Mouse (Mus musculus) intestine, postnatal 0 days (tissue): Measurements from ENCODE around the gene Tpgs1. TPM values are rescaled to one million over a fixed set of nuclear protein-coding genes. Genes with fewer than 3 reads are reported as not detected.

Experiments
- ATAC-seq: fragments of 200-750 bp; cut with Nextera tagmentation; 2 replicates; pipeline ENCODE4 v1.8.0; 2017; ENCODE audit warnings: mild to moderate bottlenecking, moderate TSS enrichment, moderate library complexity
- H3K27ac ChIP-seq: fragments of 300-500 bp; sonication (generic); 2 replicates; pipeline ENCODE4 v1.5.1; 2014; ENCODE audit warnings: mild to moderate bottlenecking, low read depth, low read length, moderate library complexity
- H3K27me3 ChIP-seq: fragments of 300-500 bp; sonication (generic); replicated peaks from 2 replicates; pipeline ENCODE4 v1.6.1; 2014; ENCODE audit warnings: low read length, mixed read lengths; ENCODE audit not compliant: control insufficient read depth, insufficient read depth
- H3K36me3 ChIP-seq: fragments of 300-500 bp; sonication (generic); 2 replicates; pipeline ENCODE4 v1.6.1; 2014; ENCODE audit warnings: mild to moderate bottlenecking, moderate library complexity; ENCODE audit not compliant: control insufficient read depth, insufficient read depth
- H3K4me1 ChIP-seq: fragments of 300-500 bp; sonication (generic); replicated peaks from 2 replicates; pipeline ENCODE4 v1.6.1; 2014; ENCODE audit warnings: antibody characterized with exemption, low read length, mixed read lengths; ENCODE audit not compliant: control insufficient read depth, insufficient read depth
- H3K4me2 ChIP-seq: fragments of 300-500 bp; sonication (generic); replicated peaks from 2 replicates; pipeline ENCODE4 v1.6.1; 2014; ENCODE audit warnings: low read depth, mild to moderate bottlenecking, moderate library complexity
- H3K4me3 ChIP-seq: fragments of 300-500 bp; sonication (generic); 2 replicates; pipeline ENCODE4 v1.5.1; 2014; ENCODE audit warnings: low read depth, low read length
- H3K9ac ChIP-seq: fragments of 300-500 bp; sonication (generic); 2 replicates; pipeline ENCODE4 v1.6.1; 2014; ENCODE audit warnings: mild to moderate bottlenecking, low read depth, low read length
- H3K9me3 ChIP-seq: fragments of 300-500 bp; sonication (generic); 2 replicates; pipeline ENCODE4 v1.6.1; 2016; ENCODE audit warnings: mixed run types; ENCODE audit not compliant: control insufficient read depth
- CTCF ChIP-seq: sonication (generic); IDR thresholded peaks from 2 replicates; pipeline ENCODE4 v1.5.1; 2016; ENCODE audit warnings: low read depth, mild to moderate bottlenecking, control low read depth, antibody characterized with exemption, moderate library complexity
- WGBS: fragments of 180-500 bp; shearing (Covaris S2); extraction: QIAGEN DNeasy Blood & Tissue Kit; methylation state at CpG from one replicate; pipeline ENCODE4 v1.1.7; 2014; 5-methylcytosine and 5-hydroxymethylcytosine counted together
- polyA plus RNA-seq: library from polyadenylated mRNA; unstranded; fragments of >200 nt; fragmentation: Nextera tagmentation; extraction: Ambion mirVana; gene quantifications from 2 replicates; pipeline ENCODE4 v1.2.1, GENCODE M21; 2015

The Tpgs1 gene
- polyA plus RNA-seq, 1 experiment from 2014 or later: 47.6 TPM

- H3K9ac ChIP-seq: peak overlapping the region; percentile 26; the same call in 1 of the 2 replicates
- TF ChIP-seq CTCF: no peak
- WGBS: 63% methylated on average over 5 of the region's 5 CpGs
- no peak for ATAC-seq
- peak overlapping the region; percentile 79 for H3K4me2 ChIP-seq
- H3K4me3 ChIP-seq: peak overlapping the region; percentile 85; the same call in 1 of the 2 replicates
- H3K36me3 ChIP-seq: peaks cover 28% of the 10 kb centered on the region
- peaks cover 10% of the 10 kb centered on the region for H3K4me1 ChIP-seq
- no peaks in the 10 kb centered on the region for H3K27me3 ChIP-seq
- no peak overlapping the region; the same call in 1 of the 2 replicates for H3K27ac ChIP-seq
- H3K9me3 ChIP-seq: no peaks in the 10 kb centered on the region
Observed at GRCm38 (mm10) chr10:79705951-79706350, 36.8 kb downstream of the Tpgs1 start.

- Histone ChIP-seq H3K27ac (peak overlapping the region; percentile 50), H3K27me3 (no peaks in the 10 kb centered on the region), H3K9me3 (no peaks in the 10 kb centered on the region), H3K36me3 (peaks cover 34% of the 10 kb centered on the region), H3K9ac (0 out of 2 replicates have a peak overlapping the region, but pooled peaks have one; percentile 26), H3K4me3 (no peak overlapping the region), H3K4me2 (peak overlapping the region; percentile 79), H3K4me1 (peaks cover 7% of the 10 kb centered on the region)
- WGBS: 71% methylated on average over 5 of the region's 5 CpGs
- ATAC-seq: no peak
- TF ChIP-seq CTCF: no peak
Observed at GRCm38 (mm10) chr10:79706406-79707094, 37.4 kb downstream of the Tpgs1 start.

GRCm38 (mm10) chr10:79707162-79707561 is 38.0 kb downstream of the Tpgs1 start:
- no peak for ATAC-seq

GRCm38 (mm10) chr10:79707759-79708158 is 38.6 kb downstream of the Tpgs1 start:
- Histone ChIP-seq H3K9me3 (no peaks in the 10 kb centered on the region), H3K9ac (no peak overlapping the region), H3K4me1 (peaks cover 7% of the 10 kb centered on the region), H3K4me2 (no peak overlapping the region), H3K36me3 (peaks cover 38% of the 10 kb centered on the region), H3K27ac (peak overlapping the region; percentile 50; the same call in 1 of the 2 replicates), H3K4me3 (no peak overlapping the region), H3K27me3 (no peaks in the 10 kb centered on the region)
- ATAC-seq: peak; percentile 11; the same call in 1 of the 2 replicates
- TF ChIP-seq CTCF: no peak
- 37% methylated on average over 4 of the region's 4 CpGs for WGBS

More at GRCm38 (mm10) chr10:79707162-79707561, 38.0 kb downstream of the Tpgs1 start:
- no peaks in the 10 kb centered on the region for H3K27me3 ChIP-seq
- peak overlapping the region; percentile 50 for H3K27ac ChIP-seq
- no peak overlapping the region for H3K4me2 ChIP-seq
- peaks cover 38% of the 10 kb centered on the region for H3K36me3 ChIP-seq
- peaks cover 7% of the 10 kb centered on the region for H3K4me1 ChIP-seq
- TF ChIP-seq CTCF: no peak
- 65% methylated on average over 1 of the region's 1 CpGs for WGBS
- no peaks in the 10 kb centered on the region for H3K9me3 ChIP-seq
- H3K4me3 ChIP-seq: no peak overlapping the region
- H3K9ac ChIP-seq: no peak overlapping the region

- ATAC-seq: no peak
- H3K9me3 ChIP-seq: no peaks in the 10 kb centered on the region
- 84% methylated on average over 20 of the region's 21 CpGs for WGBS
- TF ChIP-seq CTCF: no peak
- no peak overlapping the region for H3K4me2 ChIP-seq
- H3K27me3 ChIP-seq: no peaks in the 10 kb centered on the region
- peaks cover 38% of the 10 kb centered on the region for H3K36me3 ChIP-seq
- H3K27ac ChIP-seq: no peak overlapping the region
- H3K4me3 ChIP-seq: no peak overlapping the region
- peaks cover 7% of the 10 kb centered on the region for H3K4me1 ChIP-seq
- H3K9ac ChIP-seq: no peak overlapping the region
Observed at GRCm38 (mm10) chr10:79708668-79709067, 39.5 kb downstream of the Tpgs1 start.

GRCm38 (mm10) chr10:79709307-79709706 is 40.1 kb downstream of the Tpgs1 start:
- peaks cover 7% of the 10 kb centered on the region for H3K4me1 ChIP-seq
- no peak overlapping the region for H3K27ac ChIP-seq
- no peak for ATAC-seq
- no peak overlapping the region for H3K9ac ChIP-seq
- H3K36me3 ChIP-seq: peaks cover 38% of the 10 kb centered on the region
- WGBS: 47% methylated on average over 7 of the region's 7 CpGs
- no peak overlapping the region for H3K4me2 ChIP-seq
- TF ChIP-seq CTCF: no peak
- no peaks in the 10 kb centered on the region for H3K27me3 ChIP-seq
- H3K4me3 ChIP-seq: no peak overlapping the region
- H3K9me3 ChIP-seq: no peaks in the 10 kb centered on the region
